Mouse (Mus musculus) heart, embryonic 11.5 days (tissue): ENCODE results near the gene Irf7. TPM values are rescaled to one million over a fixed set of nuclear protein-coding genes. Genes with fewer than 3 reads are reported as not detected.

Experiments used
- ATAC-seq: fragments of 200-750 bp; cut with Nextera tagmentation; replicated peaks from 2 replicates; pipeline ENCODE4 v1.8.0; 2017; ENCODE audit warnings: moderate library complexity; ENCODE audit not compliant: insufficient number of reproducible peaks, low FRiP score, low TSS enrichment
- H3K27ac ChIP-seq: fragments of 300-500 bp; sonication (generic); 2 replicates; pipeline ENCODE4 v1.5.1; 2014; ENCODE audit warnings: mild to moderate bottlenecking, low read depth, low read length
- H3K27me3 ChIP-seq: fragments of 300-500 bp; sonication (generic); 2 replicates; pipeline ENCODE4 v1.6.1; 2014; ENCODE audit warnings: mild to moderate bottlenecking, low read length, mixed read lengths; ENCODE audit not compliant: control insufficient read depth, insufficient read depth
- H3K36me3 ChIP-seq: fragments of 300-500 bp; sonication (generic); 2 replicates; pipeline ENCODE4 v1.6.1; 2014; ENCODE audit warnings: mild to moderate bottlenecking, low read length, moderate library complexity, mixed read lengths; ENCODE audit not compliant: control insufficient read depth, insufficient read depth
- H3K4me1 ChIP-seq: fragments of 300-500 bp; sonication (generic); 2 replicates; pipeline ENCODE4 v1.6.1; 2014; ENCODE audit warnings: low read length; ENCODE audit not compliant: control insufficient read depth, insufficient read depth
- H3K4me2 ChIP-seq: fragments of 300-500 bp; sonication (generic); 2 replicates; pipeline ENCODE4 v1.6.1; 2014; ENCODE audit warnings: mild to moderate bottlenecking, moderate library complexity
- H3K4me3 ChIP-seq: fragments of 300-500 bp; sonication (generic); 2 replicates; pipeline ENCODE4 v1.5.1; 2014; ENCODE audit warnings: low read depth, low read length
- H3K9ac ChIP-seq: fragments of 300-500 bp; sonication (generic); 2 replicates; pipeline ENCODE4 v1.6.1; 2014; ENCODE audit warnings: mild to moderate bottlenecking, low read depth, low read length, moderate library complexity
- H3K9me3 ChIP-seq: fragments of 300-500 bp; sonication (generic); replicated peaks from 2 replicates; pipeline ENCODE4 v1.6.1; 2016; ENCODE audit warnings: low read length; ENCODE audit not compliant: control insufficient read depth
- WGBS: fragments of 180-500 bp; shearing (Covaris S2); extraction: QIAGEN DNeasy Blood & Tissue Kit; methylation state at CpG from one replicate; pipeline ENCODE4 v1.1.7; 2014; ENCODE audit not compliant: insufficient replicate concordance; 5-methylcytosine and 5-hydroxymethylcytosine counted together
- microRNA counts: library from miRNA; unstranded; fragments of <30 nt; microRNA quantifications from one replicate; lab custom pipeline; 2015
- microRNA-seq: library from miRNA; unstranded; fragments of <30 nt; microRNA quantifications from one replicate; pipeline ENCODE4, GENCODE M21; 2016; ENCODE audit warnings: borderline number of aligned reads
- polyA plus RNA-seq: library from polyadenylated mRNA; unstranded; fragments of >200 nt; fragmentation: Nextera tagmentation; extraction: Ambion mirVana; gene quantifications from 2 replicates; pipeline ENCODE4 v1.2.1, GENCODE M21; 2014

Gene Irf7
- polyA plus RNA-seq, 1 experiment from 2014 or later = 1.2 TPM

- H3K9ac ChIP-seq = no peak overlapping the region
- H3K27ac ChIP-seq = no peak overlapping the region
- H3K4me1 ChIP-seq = peaks cover 20% of the 10 kb centered on the region
- no peak overlapping the region for H3K4me3 ChIP-seq
- H3K27me3 ChIP-seq = no peaks in the 10 kb centered on the region
- no peaks in the 10 kb centered on the region for H3K9me3 ChIP-seq
- no peak overlapping the region for H3K4me2 ChIP-seq
- ATAC-seq = no peak
- no peaks in the 10 kb centered on the region for H3K36me3 ChIP-seq
- WGBS = 77% methylated on average over 3 of the region's 3 CpGs
Measured at GRCm38 (mm10) chr7:141214310-141214709, 52.0 kb downstream of the Irf7 start.

GRCm38 (mm10) chr7:141213605-141214235, 52.6 kb downstream of the Irf7 start, which contains the start of gene Lmntd2:
TSS of gene Lmntd2 (minus strand) at chr7:141214080.
- H3K27me3 ChIP-seq = no peaks in the 10 kb centered on the region
- H3K9me3 ChIP-seq = no peaks in the 10 kb centered on the region
- no peak for ATAC-seq
- H3K4me3 ChIP-seq = peak within 1 kb of the TSS; percentile 76
- peak within 1 kb of the TSS; percentile 95 for H3K4me2 ChIP-seq
- 89% methylated on average over 11 of the region's 11 CpGs for WGBS
- H3K9ac ChIP-seq = peak within 1 kb of the TSS; percentile 80
- H3K4me1 ChIP-seq = peaks cover 20% of the 10 kb centered on the region
- peak within 1 kb of the TSS; percentile 70 for H3K27ac ChIP-seq
- H3K36me3 ChIP-seq = no peaks in the 10 kb centered on the region

- no peaks in the 10 kb centered on the region for H3K27me3 ChIP-seq
- no peaks in the 10 kb centered on the region for H3K9me3 ChIP-seq
- 84% methylated on average over 3 of the region's 3 CpGs for WGBS
- no peak overlapping the region for H3K4me3 ChIP-seq
- H3K9ac ChIP-seq = no peak overlapping the region
- no peak overlapping the region for H3K4me2 ChIP-seq
- no peak for ATAC-seq
- peaks cover 20% of the 10 kb centered on the region for H3K4me1 ChIP-seq
- no peaks in the 10 kb centered on the region for H3K36me3 ChIP-seq
- no peak overlapping the region for H3K27ac ChIP-seq
Measured at GRCm38 (mm10) chr7:141213133-141213532, 53.1 kb downstream of the Irf7 start.

MicroRNA genes within 50 kb of the gene (microRNA counts, 519-probe panel; counts per million panel counts)
- 5,928 counts per million, percentile 71 among the panel's probes with 10 or more counts for microRNA mmu-miR-210 (lab: Ali Mortazavi, UCI)

Small RNAs within 50 kb of the gene (microRNA-seq; reads per million reads assigned to microRNA genes)
- 1,356 reads per million, percentile 86 among the genes with 10 or more reads in this experiment for gene Mir210

Other genes starting within 250 kb of the Irf7 start
- 0.26 TPM in 1 of 2 replicates, not detected in the other for gene Ifitm6, start 248.6 kb downstream of the Irf7 start, polyA plus RNA-seq
- not detected in 2 replicates for gene Gm17387, start 237.3 kb downstream of the Irf7 start, polyA plus RNA-seq
- 1.4 and 2.6 TPM in 2 replicates for gene B4galnt4, start 205.4 kb downstream of the Irf7 start, polyA plus RNA-seq
- 0.67 and 0.68 TPM in 2 replicates for gene Pkp3, start 188.3 kb downstream of the Irf7 start, polyA plus RNA-seq
- gene Sigirr, start 165.9 kb downstream of the Irf7 start, polyA plus RNA-seq = 2.3 and 3.0 TPM in 2 replicates
- 0.31 TPM in 1 of 2 replicates, not detected in the other for gene Ano9, start 148.7 kb downstream of the Irf7 start, polyA plus RNA-seq
- gene Ptdss2, start 144.1 kb downstream of the Irf7 start, polyA plus RNA-seq = 65.0 and 71.2 TPM in 2 replicates
- 95.3 and 103 TPM in 2 replicates for gene Rnh1, start 93.6 kb downstream of the Irf7 start, polyA plus RNA-seq
- gene Hras, start 72.5 kb downstream of the Irf7 start, polyA plus RNA-seq = 73.1 and 80.9 TPM in 2 replicates
- gene Lrrc56, start 72.3 kb downstream of the Irf7 start, polyA plus RNA-seq = 1.6 TPM in 2 replicates
- gene Lmntd2, start 52.4 kb downstream of the Irf7 start, polyA plus RNA-seq = 0.46 and 0.99 TPM in 2 replicates
- gene Rassf7, start 50.6 kb downstream of the Irf7 start, polyA plus RNA-seq = 14.3 and 17.5 TPM in 2 replicates
- 50.2 and 51.1 TPM in 2 replicates for gene Phrf1, start 37.7 kb downstream of the Irf7 start, polyA plus RNA-seq
- not detected in 2 replicates for gene Cdhr5, start 10.3 kb upstream of the Irf7 start, polyA plus RNA-seq
- gene Sct, start 12.7 kb upstream of the Irf7 start, polyA plus RNA-seq = 2.2 and 3.0 TPM in 2 replicates
- gene Drd4, start 25.5 kb upstream of the Irf7 start, polyA plus RNA-seq = 0.10 and 0.17 TPM in 2 replicates
- 40.2 and 42.5 TPM in 2 replicates for gene Deaf1, start 61.2 kb upstream of the Irf7 start, polyA plus RNA-seq
- gene Tmem80, start 61.3 kb upstream of the Irf7 start, polyA plus RNA-seq = 17.9 and 23.6 TPM in 2 replicates
- 0.51 and 0.82 TPM in 2 replicates for gene Eps8l2, start 72.4 kb upstream of the Irf7 start, polyA plus RNA-seq
- gene Taldo1, start 125.7 kb upstream of the Irf7 start, polyA plus RNA-seq = 288 and 291 TPM in 2 replicates
- 29.3 and 32.2 TPM in 2 replicates for gene Gatd1, start 147.7 kb upstream of the Irf7 start, polyA plus RNA-seq
- 7.4 and 9.3 TPM in 2 replicates for gene Cend1, start 163.0 kb upstream of the Irf7 start, polyA plus RNA-seq
- gene Slc25a22, start 171.4 kb upstream of the Irf7 start, polyA plus RNA-seq = 19.4 and 19.7 TPM in 2 replicates
- 9.5 and 9.6 TPM in 2 replicates for gene Pidd1, start 177.5 kb upstream of the Irf7 start, polyA plus RNA-seq
- gene Rplp2, start 180.9 kb upstream of the Irf7 start, polyA plus RNA-seq = 873 and 1,016 TPM in 2 replicates
- gene Pnpla2, start 188.7 kb upstream of the Irf7 start, polyA plus RNA-seq = 28.7 and 35.3 TPM in 2 replicates
- 11.5 and 14.3 TPM in 2 replicates for gene Cracr2b, start 194.6 kb upstream of the Irf7 start, polyA plus RNA-seq
- gene Cd151, start 200.9 kb upstream of the Irf7 start, polyA plus RNA-seq = 61.3 and 101 TPM in 2 replicates
- gene Polr2l, start 208.7 kb upstream of the Irf7 start, polyA plus RNA-seq = 71.5 and 72.9 TPM in 2 replicates
- gene Tspan4, start 208.8 kb upstream of the Irf7 start, polyA plus RNA-seq = 58.9 and 69.1 TPM in 2 replicates